Mouse (Mus musculus) CD4-positive naive resting alpha-beta T cell, adult 76 days (primary cell): ENCODE measurements around the gene Gm28998. TPM values are rescaled to one million over a fixed set of nuclear protein-coding genes. Genes with fewer than 3 reads are reported as not detected.

ENCODE experiments used
- total RNA-seq: library from RNA; stranded (reverse); gene quantifications from one replicate; pipeline ENCODE4 v1.2.4, GENCODE M21; 2023

The Gm28998 gene
- total RNA-seq = not detected

GRCm38 (mm10) chrY:7253487-7253886 is at the start of gene Gm28998:
Gene Gm28998 (plus strand): TSS chrY:7253787.

Other genes with a start within 250 kb of the Gm28998 start
- gene Gm21244, start 84.5 kb upstream of the Gm28998 start, total RNA-seq = not detected
- not detected for gene Gm21788, start 151.2 kb downstream of the Gm28998 start, total RNA-seq